Mouse (Mus musculus): ENCODE measurements around the gene Ptpn6.
"Not testable (repeated sequence)": the region's sequence is repeated elsewhere in the genome, so short reads cannot be mapped to it uniquely, and the experiment has no call there.

DNA sequence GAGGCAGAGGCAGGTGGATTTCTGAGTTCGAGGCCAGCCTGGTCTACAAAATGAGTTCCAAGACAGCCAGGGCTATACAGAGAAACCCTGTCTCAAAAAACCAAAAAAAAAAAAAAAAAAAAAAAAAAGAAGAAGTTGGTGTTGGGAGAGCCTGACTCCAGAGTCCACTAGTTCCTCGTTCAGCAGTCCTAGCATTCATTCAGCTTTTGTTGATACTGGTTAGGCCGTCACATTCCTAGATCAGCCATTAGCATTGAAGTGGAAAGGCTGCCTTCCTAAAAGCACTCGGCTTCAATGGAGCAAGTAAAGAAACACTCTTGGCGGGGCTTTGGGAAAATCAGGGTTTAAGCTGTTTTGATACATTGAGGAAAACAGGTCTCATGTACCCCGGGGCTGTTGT is 56.2 kb downstream of the Ptpn6 start:
- TF ChIP-seq POLR2A (IDR thresholded peaks at IDR 0.05; ENCODE audit: low read depth, low read length); CTCF (IDR thresholded peaks at IDR 0.05; ENCODE audit: extremely low read depth, insufficient read length, insufficient replicate concordance, low read depth, low read length): not testable (repeated sequence)
